Mouse (Mus musculus) thymus, postnatal 0 days (tissue): ENCODE results near the gene Eno2. TPM values are rescaled to one million over a fixed set of nuclear protein-coding genes. Genes with fewer than 3 reads are reported as not detected.

Source experiments
- DNase-seq: peaks from one replicate; pipeline ENCODE4 v3.0.0-alpha.2; 2015; ENCODE audit warnings: low spot score
- microRNA counts: library from miRNA; unstranded; fragments of <30 nt; microRNA quantifications from one replicate; lab custom pipeline; 2015
- microRNA-seq: library from miRNA; unstranded; fragments of <30 nt; microRNA quantifications from one replicate; pipeline ENCODE4, GENCODE M21; 2016; ENCODE audit warnings: borderline number of aligned reads
- polyA plus RNA-seq: library from polyadenylated mRNA; unstranded; fragments of >200 nt; fragmentation: Nextera tagmentation; extraction: Ambion mirVana; gene quantifications from 2 replicates; pipeline ENCODE4 v1.2.1, GENCODE M21; 2015

Gene Eno2
- polyA plus RNA-seq, 1 experiment from 2014 or later: 3.8 TPM

- DNase-seq: no peak
Measured at GRCm38 (mm10) chr6:124712918-124713317, 56.6 kb downstream of the Eno2 start.

GRCm38 (mm10) chr6:124711824-124712782 is 57.4 kb downstream of the Eno2 start, which contains the start of the genes Emg1 and Phb2:
Emg1 (minus strand) TSS chr6:124712178.
Phb2 (plus strand) TSS chr6:124712336.
- peak; percentile 98 for DNase-seq

MicroRNAs encoded within 50 kb of the gene (microRNA counts, 519-probe panel; counts per million panel counts)
- 6,816 counts per million, percentile 93 among the panel's probes with 10 or more counts for microRNA mmu-miR-141 (lab: Ali Mortazavi, UCI)
- microRNA mmu-miR-200c (lab: Ali Mortazavi, UCI): 6,343 counts per million, percentile 91 among the panel's probes with 10 or more counts

Small RNA genes within 50 kb of the gene (microRNA-seq; reads per million reads assigned to microRNA genes)
- 2,588 reads per million, percentile 80 among the genes with 10 or more reads in this experiment for gene Mir141
- gene Mir200c: 11,834 reads per million, percentile 94 among the genes with 10 or more reads in this experiment

Other genes with a start within 250 kb of the Eno2 start
- 10.1 and 11.2 TPM in 2 replicates for gene C1s1, start 227.3 kb downstream of the Eno2 start, polyA plus RNA-seq
- not detected in 2 replicates for gene C1rb, start 199.4 kb downstream of the Eno2 start, polyA plus RNA-seq
- gene C1s2, start 133.6 kb downstream of the Eno2 start, polyA plus RNA-seq: 0.10 and 0.15 TPM in 2 replicates
- 77.7 and 80.4 TPM in 2 replicates for gene Lpcat3, start 106.6 kb downstream of the Eno2 start, polyA plus RNA-seq
- 368 and 388 TPM in 2 replicates for gene Emg1, start 57.5 kb downstream of the Eno2 start, polyA plus RNA-seq
- 321 and 329 TPM in 2 replicates for gene Phb2, start 57.3 kb downstream of the Eno2 start, polyA plus RNA-seq
- gene Ptpn6, start 31.0 kb downstream of the Eno2 start, polyA plus RNA-seq: 157 and 167 TPM in 2 replicates
- gene Grcc10, start 28.3 kb downstream of the Eno2 start, polyA plus RNA-seq: 541 and 549 TPM in 2 replicates
- gene Gm45234, start 13.7 kb downstream of the Eno2 start, polyA plus RNA-seq: not detected in 2 replicates
- 4.5 and 4.7 TPM in 2 replicates for gene Atn1, start 13.1 kb downstream of the Eno2 start, polyA plus RNA-seq
- 2.4 and 3.2 TPM in 2 replicates for gene Lrrc23, start 10.1 kb upstream of the Eno2 start, polyA plus RNA-seq
- gene Spsb2, start 39.0 kb upstream of the Eno2 start, polyA plus RNA-seq: 8.9 and 9.4 TPM in 2 replicates
- gene Tpi1, start 44.6 kb upstream of the Eno2 start, polyA plus RNA-seq: 231 and 275 TPM in 2 replicates
- 93.0 and 93.4 TPM in 2 replicates for gene Usp5, start 59.8 kb upstream of the Eno2 start, polyA plus RNA-seq
- gene Cdca3, start 59.9 kb upstream of the Eno2 start, polyA plus RNA-seq: 240 and 258 TPM in 2 replicates
- 2.3 and 2.4 TPM in 2 replicates for gene Gnb3, start 70.6 kb upstream of the Eno2 start, polyA plus RNA-seq
- 1.9 TPM in 2 replicates for gene P3h3, start 88.1 kb upstream of the Eno2 start, polyA plus RNA-seq
- 15.2 and 21.8 TPM in 2 replicates for gene Gpr162, start 94.3 kb upstream of the Eno2 start, polyA plus RNA-seq
- gene Cd4, start 118.5 kb upstream of the Eno2 start, polyA plus RNA-seq: 102 TPM in 2 replicates
- 5.5 and 6.1 TPM in 2 replicates for gene Lag3, start 142.0 kb upstream of the Eno2 start, polyA plus RNA-seq
- 204 and 256 TPM in 2 replicates for gene Ptms, start 150.4 kb upstream of the Eno2 start, polyA plus RNA-seq
- 267 and 277 TPM in 2 replicates for gene Mlf2, start 161.7 kb upstream of the Eno2 start, polyA plus RNA-seq
- gene Cops7a, start 195.9 kb upstream of the Eno2 start, polyA plus RNA-seq: 86.0 and 95.5 TPM in 2 replicates
- 0.50 and 0.55 TPM in 2 replicates for gene Pianp, start 227.0 kb upstream of the Eno2 start, polyA plus RNA-seq
- gene Zfp384, start 239.5 kb upstream of the Eno2 start, polyA plus RNA-seq: 8.8 and 9.5 TPM in 2 replicates